8 mouse cellular contexts compared by ENCODE assay signal in genomic region chr2:69789429-69790069, GRCm38 (mm10). TPM values are rescaled to one million over a fixed set of nuclear protein-coding genes. Genes with fewer than 3 reads are reported as not detected.
DNase-seq lines count a peak whose midpoint lies in the region; ATAC-seq and TF ChIP-seq lines count a peak whose summit lies in the region.

Gene Ccdc173 (minus strand): TSS chr2:69789575.
Gene Phospho2 (plus strand): TSS chr2:69789623.

- no peak for TF ChIP-seq RAD21 in MEL (IDR thresholded peaks at IDR 0.05; ENCODE audit: low read depth, low read length)

- TF ChIP-seq EP300 in MEL (IDR thresholded peaks at IDR 0.05; ENCODE audit: low read depth in 1 of 2, low read length in 2 of 2) = no peak

- H3K9me3 ChIP-seq in MEL (replicated peaks; ENCODE audit: insufficient read depth, low read length) = no peaks in the 10 kb centered on the region
- H3K9me3 ChIP-seq in forebrain, postnatal 0 days (ENCODE audit: low read length) = no peaks in the 10 kb centered on the region
- H3K9me3 ChIP-seq in lung, embryonic 15.5 days = no peaks in the 10 kb centered on the region

- H3K27me3 ChIP-seq in MEL (ENCODE audit: control insufficient read depth in 1 of 2, insufficient read depth in 2 of 2, low read length in 2 of 2) = no peaks in the 10 kb centered on the region
- H3K27me3 ChIP-seq in cerebellum, adult 2 months (ENCODE audit: control insufficient read depth, insufficient read depth, low read length) = no peaks in the 10 kb centered on the region
- H3K27me3 ChIP-seq in forebrain, postnatal 0 days (ENCODE audit: insufficient read depth, low read length) = no peaks in the 10 kb centered on the region
- no peaks in the 10 kb centered on the region for H3K27me3 ChIP-seq in lung, embryonic 15.5 days

- ATAC-seq in forebrain, postnatal 0 days = peak; percentile 97
- peak; percentile 96 for ATAC-seq in lung, embryonic 15.5 days (ENCODE audit: borderline replicate concordance, extremely low read depth, low FRiP score, low TSS enrichment)

- H3K79me2 ChIP-seq in MEL (ENCODE audit: control insufficient read depth, insufficient read depth, low read length, poor library complexity) = 0 out of 2 replicates have a peak, but pooled peaks cover 3% of the 10 kb centered on the region

- no peak for TF ChIP-seq CTCF in MEL (IDR thresholded peaks at IDR 0.05 in 2 of 3, conservative IDR thresholded peaks at IDR 0.05 in 1 of 3; ENCODE audit: control insufficient read depth in 1 of 3, insufficient read depth in 1 of 3, low read depth in 2 of 3, low read length in 3 of 3, poor library complexity in 1 of 3, severe bottlenecking in 1 of 3)
- no peak for TF ChIP-seq CTCF in cerebellum, adult 2 months (IDR thresholded peaks at IDR 0.05; ENCODE audit: borderline replicate concordance, insufficient read depth, low read depth, low read length)
- TF ChIP-seq CTCF in forebrain, postnatal 0 days (IDR thresholded peaks at IDR 0.05; ENCODE audit: low read depth) = no peak

- TF ChIP-seq POLR2A in MEL (IDR thresholded peaks at IDR 0.05; ENCODE audit: control insufficient read depth in 1 of 2, insufficient read depth in 1 of 2, low read depth in 1 of 2, low read length in 2 of 2, poor library complexity in 1 of 2) = peak; percentile 63 to 86; a peak in 3 of 4 replicates
- peak; percentile 84 for TF ChIP-seq POLR2A in cerebellum, adult 2 months (IDR thresholded peaks at IDR 0.05; ENCODE audit: borderline replicate concordance, insufficient read depth, low read length)

- H3K27ac ChIP-seq in MEL (ENCODE audit: control insufficient read depth, low read depth, low read length) = peak within 1 kb of the TSS; percentile 54
- peak within 1 kb of the TSS; percentile 74 for H3K27ac ChIP-seq in cerebellum, adult 2 months (ENCODE audit: insufficient read depth, low read length)
- peak within 1 kb of the TSS; percentile 89 for H3K27ac ChIP-seq in forebrain, postnatal 0 days (ENCODE audit: low read depth, low read length)
- peak within 1 kb of the TSS; percentile 81 for H3K27ac ChIP-seq in lung, embryonic 15.5 days

- H3K9ac ChIP-seq in MEL (ENCODE audit: control insufficient read depth, low read depth, low read length, poor library complexity, severe bottlenecking) = peak within 1 kb of the TSS; percentile 78
- peak within 1 kb of the TSS; percentile 63 for H3K9ac ChIP-seq in forebrain, postnatal 0 days
- H3K9ac ChIP-seq in lung, embryonic 15.5 days = peak within 1 kb of the TSS; percentile 67

- H3K4me1 ChIP-seq in MEL (ENCODE audit: control insufficient read depth in 1 of 2, insufficient read depth in 2 of 2, low read length in 2 of 2) = peaks cover 3 to 6% of the 10 kb centered on the region in 2 experiments; a peak in 3 of 4 replicates
- peaks cover 3% of the 10 kb centered on the region; the same call in 1 of the 2 replicates for H3K4me1 ChIP-seq in cerebellum, adult 2 months (ENCODE audit: control insufficient read depth, insufficient read depth, low read length)
- no peaks in the 10 kb centered on the region for H3K4me1 ChIP-seq in forebrain, postnatal 0 days (ENCODE audit: insufficient read depth)
- H3K4me1 ChIP-seq in lung, embryonic 15.5 days = peaks cover 9% of the 10 kb centered on the region

- WGBS in cerebellum, adult 2 months = 1% methylated on average over 48 of the region's 48 CpGs
- WGBS in forebrain, postnatal 0 days = 3% methylated on average over 48 of the region's 48 CpGs
- WGBS in lung, embryonic 15.5 days = 2% methylated on average over 48 of the region's 48 CpGs

- DNase-seq in MEL (ENCODE audit: low read depth, low spot score) = peak; percentile 99
- DNase-seq in cerebellum, adult 2 months = peak; percentile 98
- peak; percentile 98 for DNase-seq in forebrain, postnatal 0 days
- DNase-seq in heart, postnatal 4 days = peak; percentile 99
- peak; percentile 96 to 98 for DNase-seq in layer of hippocampus, adult 8-10 months (ENCODE audit: low spot score in 2 of 2)
- DNase-seq in ovary, adult 18-20 months (ENCODE audit: low spot score) = peak; percentile 97
- DNase-seq in thymus, postnatal 0 days (ENCODE audit: low spot score) = peak; percentile 98

- peak within 1 kb of the TSS; percentile 74 for H3K4me2 ChIP-seq in forebrain, postnatal 0 days (ENCODE audit: low read depth)
- peak within 1 kb of the TSS; percentile 85 for H3K4me2 ChIP-seq in lung, embryonic 15.5 days

- H3K36me3 ChIP-seq in MEL (ENCODE audit: control insufficient read depth in 1 of 2, insufficient read depth in 2 of 2, low read length in 2 of 2) = peaks cover 4 to 7% of the 10 kb centered on the region in 2 experiments; a peak in 2 of 4 replicates
- 0 out of 2 replicates have a peak, but pooled peaks cover 4% of the 10 kb centered on the region for H3K36me3 ChIP-seq in forebrain, postnatal 0 days (ENCODE audit: insufficient read depth)
- H3K36me3 ChIP-seq in lung, embryonic 15.5 days = peaks cover 13% of the 10 kb centered on the region

- H3K4me3 ChIP-seq in MEL (ENCODE audit: control insufficient read depth in 1 of 2, insufficient read depth in 1 of 2, low read depth in 2 of 2, low read length in 2 of 2) = peak within 1 kb of the TSS; percentile 76 to 83
- peak within 1 kb of the TSS; percentile 98 for H3K4me3 ChIP-seq in cerebellum, adult 2 months (replicated peaks; ENCODE audit: insufficient read depth, low read depth, low read length)
- peak within 1 kb of the TSS; percentile 60 for H3K4me3 ChIP-seq in forebrain, postnatal 0 days (ENCODE audit: low read depth, low read length)
- peak within 1 kb of the TSS; percentile 72 for H3K4me3 ChIP-seq in lung, embryonic 15.5 days

TF ChIP-seq in MEL, 35 proteins besides CTCF, POLR2A, EP300 and RAD21 (continues in another document):
- TF ChIP-seq UBTF (IDR thresholded peaks at IDR 0.05; ENCODE audit: borderline replicate concordance, insufficient read depth, low read depth, low read length) (no peak), E2F4 (IDR thresholded peaks at IDR 0.05; ENCODE audit: borderline replicate concordance, low read depth, low read length) (no peak), TAL1 (IDR thresholded peaks at IDR 0.05; ENCODE audit: low read length) (no peak), MAFK (IDR thresholded peaks at IDR 0.05; ENCODE audit: borderline replicate concordance, low read depth, low read length) (no peak), MEF2A (IDR thresholded peaks at IDR 0.05; ENCODE audit: extremely low read depth, insufficient replicate concordance, low read depth, low read length, poor library complexity, severe bottlenecking) (no peak), USF1 (IDR thresholded peaks at IDR 0.05; ENCODE audit: low read depth, low read length) (no peak), POLR2AphosphoS5 (IDR thresholded peaks at IDR 0.05; ENCODE audit: borderline replicate concordance, low read depth, low read length) (no peak), ZNF384 (IDR thresholded peaks at IDR 0.05; ENCODE audit: low read depth, low read length) (no peak), ELF1 (IDR thresholded peaks at IDR 0.05; ENCODE audit: low read depth, low read length) (peak; percentile 99), NRF1 (IDR thresholded peaks at IDR 0.05; ENCODE audit: insufficient read depth, low read depth, low read length, poor library complexity, severe bottlenecking) (peak; percentile 85), BHLHE40 (IDR thresholded peaks at IDR 0.05; ENCODE audit: borderline replicate concordance, low read depth, low read length) (no peak), MYC (IDR thresholded peaks at IDR 0.05; ENCODE audit: low read depth, low read length) (no peak), ZMIZ1 (IDR thresholded peaks at IDR 0.05; ENCODE audit: low read depth, low read length) (0 out of 2 replicates have a peak, but pooled peaks have one; percentile 34), HCFC1 (IDR thresholded peaks at IDR 0.05; ENCODE audit: low read depth, low read length) (peak; percentile 85), POLR2AphosphoS2 (IDR thresholded peaks at IDR 0.05; ENCODE audit: low read length) (peak; percentile 62; the same call in 1 of the 2 replicates), ZKSCAN1 (IDR thresholded peaks at IDR 0.05; ENCODE audit: low read depth, low read length) (no peak), ZC3H11A (IDR thresholded peaks at IDR 0.05; ENCODE audit: low read depth, low read length) (no peak), MXI1 (IDR thresholded peaks at IDR 0.05; ENCODE audit: low read depth, low read length) (peak; percentile 65), NELFE (IDR thresholded peaks at IDR 0.05; ENCODE audit: low read depth, low read length) (peak; percentile 67), CHD1 (IDR thresholded peaks at IDR 0.05; ENCODE audit: low read depth, low read length) (no peak), TBP (IDR thresholded peaks at IDR 0.05; ENCODE audit: low read depth, low read length) (peak; percentile 15; the same call in 1 of the 2 replicates), MAX (IDR thresholded peaks at IDR 0.05; ENCODE audit: low read length) (no peak), SMC3 (IDR thresholded peaks at IDR 0.05; ENCODE audit: low read depth, low read length) (no peak)

RNA-seq across cellular contexts. Expression of gene Ccdc173, which starts in this region (rescaled TPM):
- total RNA-seq in MEL (2012; rRNA removed) = 0.85 and 1.1 TPM in 2 replicates
- 1 to 10 TPM in 1 of 2 experiments, not detected in 1; 1.9 TPM for polyA plus RNA-seq in MEL (2012; ENCODE audit: insufficient read depth in 1 of 2, insufficient read length in 2 of 2, low read depth in 1 of 2, low replicate concordance in 2 of 2, missing spikeins in 1 of 2)
- polyA plus RNA-seq in cerebellum, adult 2 months (2012; rRNA removed) = 2.2 and 2.4 TPM in 2 replicates
- total RNA-seq in forebrain, postnatal 0 days (2014; rRNA removed) = 1.3 and 2.8 TPM in 2 replicates
- polyA plus RNA-seq in forebrain, postnatal 0 days (2015; fragmentation: Nextera tagmentation; extraction: Ambion mirVana) = 1.2 and 1.4 TPM in 2 replicates
- total RNA-seq in heart, postnatal 4 days (2021) = under 1 TPM; 0.43 to 0.99 TPM
- total RNA-seq in layer of hippocampus, adult 8-10 months (2022) = 1 to 10 TPM; 2.2 to 3.3 (median 2.6) TPM
- 2.6 and 3.2 TPM in 2 replicates for polyA plus RNA-seq in lung, embryonic 15.5 days (2015; fragmentation: Nextera tagmentation; extraction: Ambion mirVana)
- 2.0 TPM in 2 replicates for polyA plus RNA-seq in thymus, postnatal 0 days (2015; fragmentation: Nextera tagmentation; extraction: Ambion mirVana)

RNA-seq across cellular contexts. Expression of gene Phospho2, which starts in this region (rescaled TPM):
- total RNA-seq in MEL (2012; rRNA removed) = 11.8 and 13.2 TPM in 2 replicates
- polyA plus RNA-seq in MEL (2012; ENCODE audit: insufficient read depth in 1 of 2, insufficient read length in 2 of 2, low read depth in 1 of 2, low replicate concordance in 2 of 2, missing spikeins in 1 of 2) = 10 to 100 TPM in 1 of 2 experiments, not detected in 1; 13.2 TPM
- polyA plus RNA-seq in cerebellum, adult 2 months (2012; rRNA removed) = 48.8 and 51.7 TPM in 2 replicates
- total RNA-seq in forebrain, postnatal 0 days (2014; rRNA removed) = 39.2 and 40.8 TPM in 2 replicates
- 29.8 and 32.3 TPM in 2 replicates for polyA plus RNA-seq in forebrain, postnatal 0 days (2015; fragmentation: Nextera tagmentation; extraction: Ambion mirVana)
- 10 to 100 TPM; 12.2 to 15.3 TPM for total RNA-seq in heart, postnatal 4 days (2021)
- 10 to 100 TPM; 17.7 to 25.1 (median 22.9) TPM for total RNA-seq in layer of hippocampus, adult 8-10 months (2022)
- polyA plus RNA-seq in lung, embryonic 15.5 days (2015; fragmentation: Nextera tagmentation; extraction: Ambion mirVana) = 19.2 and 19.4 TPM in 2 replicates
- polyA plus RNA-seq in thymus, postnatal 0 days (2015; fragmentation: Nextera tagmentation; extraction: Ambion mirVana) = 36.2 and 38.6 TPM in 2 replicates

Comparison
In these comparisons a context has a peak if more than half of its experiments do, and no peak if none do; other contexts are left out.
1. Peak in every context shown above with its lines: DNase-seq, ATAC-seq, H3K4me3 ChIP-seq and H3K27ac ChIP-seq.